Mouse (Mus musculus) cerebellum, adult (tissue): ENCODE data around the gene Ppp6r2.

Source experiments
- ATAC-seq: cut with Nextera tagmentation; 2 replicates; pipeline ENCODE4 v1.9.2; 2017; ENCODE audit warnings: mild to moderate bottlenecking, moderate library complexity, mixed read lengths; ENCODE audit not compliant: insufficient number of reproducible peaks, low FRiP score, low TSS enrichment

The Ppp6r2 gene

DNA sequence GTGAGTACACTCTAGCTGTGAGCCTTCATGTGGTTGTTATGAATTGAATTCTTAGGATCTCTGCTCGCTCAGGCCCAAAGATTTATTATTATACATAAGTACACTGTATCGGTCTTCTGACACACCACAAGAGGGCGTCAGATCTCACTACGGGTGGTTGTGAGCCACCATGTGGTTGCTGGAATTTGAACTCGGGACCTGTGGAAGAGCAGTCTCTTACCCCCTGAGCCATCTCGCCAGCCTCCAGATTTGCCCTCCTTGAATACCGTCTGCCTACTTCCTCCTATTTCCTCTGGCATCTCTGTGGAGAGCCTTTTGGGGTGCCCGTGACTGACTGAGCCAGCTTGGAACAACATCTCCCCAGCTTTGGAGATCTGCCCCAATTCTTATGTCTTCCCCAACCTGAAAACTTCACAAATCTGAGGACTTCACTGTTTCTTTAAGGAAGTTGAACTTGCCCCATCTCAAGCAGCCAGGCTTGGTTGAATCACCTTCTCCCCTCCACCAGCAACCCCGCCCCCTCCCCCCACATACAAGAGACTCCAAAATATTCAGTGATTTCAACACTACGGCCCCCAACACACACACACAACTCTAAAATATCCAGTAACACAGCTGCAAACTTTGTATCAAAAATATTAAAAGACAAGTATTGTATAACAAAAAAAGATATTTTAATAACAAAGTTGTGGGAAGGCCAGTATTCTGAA lies 29.6 kb upstream of the Ppp6r2 start:
- ATAC-seq, result no peak

DNA sequence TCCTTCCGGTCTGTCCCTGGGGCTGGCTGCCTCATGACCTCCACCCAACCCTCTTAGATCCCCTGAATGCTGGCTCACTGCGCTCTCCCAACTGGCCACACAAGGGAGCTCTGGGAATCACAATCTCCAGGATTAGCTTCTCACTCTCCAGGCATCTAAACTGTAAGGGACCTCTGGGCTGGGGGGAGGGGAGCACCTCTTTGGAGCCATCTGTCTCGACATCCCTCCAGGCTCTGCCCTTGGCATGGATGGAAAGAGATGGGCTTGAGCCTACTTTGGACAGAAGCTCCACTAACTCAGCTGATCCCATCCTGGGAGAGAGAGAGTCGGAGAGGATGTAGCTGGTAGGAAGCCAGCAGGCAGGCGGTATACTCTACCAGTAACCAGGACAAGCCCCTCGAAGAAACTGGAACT lies 29.0 kb upstream of the Ppp6r2 start:
- ATAC-seq, result no peak

DNA sequence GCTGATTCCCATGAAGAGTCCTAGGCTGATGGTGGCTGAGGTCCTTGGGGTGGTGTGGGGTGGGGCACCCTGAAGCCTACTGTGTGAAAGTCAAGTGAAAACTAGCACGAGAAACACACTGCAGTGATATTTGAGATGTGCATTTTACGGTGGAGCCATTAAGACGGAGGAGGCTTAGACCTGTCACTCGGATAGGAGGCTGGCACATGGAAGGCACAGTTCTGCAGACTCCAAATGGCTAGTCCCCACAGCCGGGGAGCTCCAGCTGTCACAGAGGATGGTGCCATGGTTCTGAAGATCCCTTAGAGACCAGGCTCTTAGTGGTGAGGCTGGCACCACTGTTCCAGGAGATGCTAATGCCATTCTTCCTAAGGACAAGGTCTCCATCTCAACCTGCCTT lies 28.5 kb upstream of the Ppp6r2 start:
- ATAC-seq, result no peak

DNA sequence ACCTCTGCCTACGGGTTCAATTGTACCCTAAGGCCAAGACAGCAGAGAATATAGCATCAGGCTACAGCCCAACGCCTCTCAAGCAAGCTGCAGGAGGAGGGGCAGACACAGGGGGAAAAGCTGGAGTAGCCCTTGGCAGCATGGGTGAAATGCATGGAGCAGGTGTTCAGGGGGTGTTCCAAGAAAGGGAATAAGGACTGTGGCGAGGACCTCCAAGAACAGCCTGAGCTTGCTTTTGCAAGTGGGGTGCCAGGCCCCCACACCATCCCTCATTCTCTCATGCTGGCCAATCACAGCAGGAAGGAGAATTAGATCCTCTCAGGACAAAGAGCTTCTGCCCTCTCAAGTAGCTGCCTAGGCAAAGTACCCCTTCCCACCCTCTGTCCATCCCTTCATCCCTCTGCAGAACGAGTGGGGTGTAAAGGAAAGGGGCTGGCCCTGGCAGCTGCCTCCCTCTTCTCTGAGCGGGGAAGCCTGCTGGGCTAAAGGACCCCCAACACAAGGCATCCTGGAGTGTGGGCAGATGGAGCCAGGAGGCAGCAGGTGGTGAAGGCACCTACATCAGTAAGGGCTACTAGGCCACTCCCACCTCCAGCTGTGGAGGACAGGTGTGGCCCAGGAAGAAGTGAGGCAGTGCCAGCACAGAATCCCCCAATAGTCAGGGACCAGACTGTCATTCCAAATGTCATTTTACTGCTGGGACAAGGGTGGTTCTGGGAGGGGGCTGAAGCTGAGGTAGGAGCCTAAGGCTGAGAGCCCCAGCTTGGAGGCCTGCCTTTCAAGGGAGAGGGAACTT lies 27.0 kb upstream of the Ppp6r2 start:
- no peak for ATAC-seq

DNA sequence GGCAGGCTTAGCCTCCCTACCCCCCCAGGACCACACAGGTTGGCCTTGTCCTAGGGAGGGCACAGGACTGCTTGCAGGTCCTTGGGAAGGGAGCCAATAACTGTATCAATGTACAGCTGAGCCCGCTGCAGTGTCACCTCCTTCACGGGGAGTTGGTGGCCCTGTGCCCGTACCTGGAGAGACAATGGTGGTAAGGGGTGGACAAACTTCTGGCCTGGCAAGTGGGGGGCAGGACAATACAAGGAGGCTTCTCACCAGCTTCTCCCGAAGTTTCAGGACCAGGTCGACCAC lies 26.5 kb upstream of the Ppp6r2 start:
- ATAC-seq, result no peak

DNA sequence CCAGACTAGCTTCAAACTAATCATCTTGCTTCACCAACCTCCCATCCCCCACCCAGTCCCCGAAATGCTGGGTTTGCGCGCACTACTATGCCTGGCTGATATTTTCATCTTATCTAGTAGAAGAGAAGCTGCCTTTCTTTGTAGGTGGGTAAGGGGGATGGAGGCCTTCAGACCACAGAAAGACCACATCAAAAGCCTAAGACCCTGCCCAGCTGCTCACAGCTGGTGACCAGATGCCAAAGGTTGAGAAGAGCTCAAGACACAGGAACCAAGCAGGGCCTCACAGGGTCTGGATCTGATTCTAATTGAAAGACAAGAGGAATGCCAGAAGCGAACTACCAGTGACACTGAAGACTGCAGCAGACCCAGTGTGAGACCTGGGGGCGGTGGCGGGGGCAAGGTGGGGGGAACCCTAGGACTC lies 16.1 kb upstream of the Ppp6r2 start:
- no peak for ATAC-seq

DNA sequence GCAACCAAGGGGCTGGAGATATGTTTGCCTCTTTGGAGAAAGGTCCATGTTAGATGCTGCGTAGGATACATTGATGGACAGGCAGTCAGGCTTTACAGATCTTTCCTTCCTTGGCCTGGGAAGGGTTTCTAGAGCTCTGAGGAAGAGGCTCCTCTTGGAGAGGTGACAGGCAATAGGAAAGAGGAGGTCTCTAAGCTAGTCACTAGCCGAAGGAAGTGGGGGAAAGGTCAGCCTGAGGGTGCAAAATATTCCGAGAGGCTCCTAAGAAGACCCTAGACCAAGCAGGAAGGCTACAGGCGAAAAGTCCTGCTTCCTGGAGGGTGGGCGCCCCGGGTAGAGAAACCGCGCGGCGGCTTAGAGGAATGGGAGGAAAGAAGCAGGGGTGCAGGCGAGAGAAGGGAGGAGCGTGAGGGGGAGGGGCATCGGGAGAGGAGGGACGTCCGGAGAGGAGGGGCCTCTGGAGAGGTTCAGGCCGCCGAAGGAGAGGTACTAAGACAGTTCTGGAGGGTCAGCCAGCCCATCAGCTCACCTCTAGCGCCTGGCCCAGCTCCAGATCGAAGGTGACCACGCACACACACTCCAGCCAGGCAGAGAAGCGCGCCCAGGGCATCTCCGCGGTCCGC lies 15.6 kb upstream of the Ppp6r2 start:
- peak; percentile 84 for ATAC-seq

DNA sequence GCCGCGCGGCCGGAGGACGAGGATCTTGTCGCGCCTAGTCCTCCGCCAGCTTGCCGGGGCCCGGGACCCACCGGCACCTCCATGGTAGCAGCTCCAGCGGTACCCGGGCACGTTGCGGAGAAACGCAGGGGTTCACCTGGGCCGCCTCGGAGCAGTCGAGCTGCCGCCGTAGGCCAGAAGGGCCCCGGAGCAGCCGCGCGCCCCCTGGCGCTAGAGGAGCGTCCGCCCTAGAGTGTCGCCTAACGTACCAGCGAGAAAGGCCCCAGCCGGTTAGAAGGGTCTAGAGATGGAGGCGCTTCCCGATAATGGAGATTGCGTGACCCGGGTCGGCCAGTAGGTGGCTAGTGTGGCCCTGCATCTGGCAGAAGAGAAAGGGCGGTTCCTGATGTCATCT lies 15.0 kb upstream of the Ppp6r2 start, which contains the start of gene Dennd6b:
Dennd6b (minus strand) TSS at position 184 of the 394 bp plus-strand sequence.
- ATAC-seq, result peak; percentile 95

DNA sequence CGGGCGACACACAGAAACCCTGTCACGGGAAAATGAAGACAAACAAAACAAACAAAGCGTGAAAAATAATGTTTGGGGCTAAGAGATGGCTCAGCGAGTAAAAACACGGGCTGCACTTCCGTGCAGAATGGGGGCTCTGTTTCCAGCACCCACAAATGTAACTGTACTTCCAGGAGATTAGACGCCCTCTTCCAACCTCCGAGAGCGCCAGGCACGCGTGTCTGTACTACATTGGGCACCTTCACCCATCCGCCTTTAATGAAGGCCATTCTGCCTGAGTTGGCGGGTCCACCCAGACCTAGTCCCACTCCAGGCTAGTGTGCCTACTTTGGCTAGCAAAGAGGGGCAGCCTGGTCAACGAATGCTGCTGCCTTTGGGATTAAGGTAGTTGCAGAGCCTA lies 14.3 kb upstream of the Ppp6r2 start:
- no peak for ATAC-seq

DNA sequence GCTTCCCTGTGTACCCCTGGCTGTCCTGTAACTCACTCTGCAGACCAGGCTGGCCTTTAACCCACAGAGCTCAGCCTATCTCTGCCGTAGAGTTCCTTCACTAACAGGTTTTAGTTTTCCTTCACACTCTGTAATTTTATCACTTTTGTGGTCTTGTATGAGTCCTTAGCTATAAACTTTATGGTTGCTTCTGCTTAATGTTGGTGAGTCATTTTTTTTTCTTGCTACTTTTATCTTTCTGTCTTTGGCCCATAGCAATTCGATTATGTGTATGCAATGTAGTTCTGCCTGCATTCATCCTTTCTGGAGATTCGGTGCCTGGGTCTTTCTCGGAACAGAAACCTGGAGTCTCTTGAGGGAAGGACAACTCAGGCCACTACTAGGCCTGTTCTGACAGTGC lies 3.9 kb upstream of the Ppp6r2 start:
- ATAC-seq, result no peak

DNA sequence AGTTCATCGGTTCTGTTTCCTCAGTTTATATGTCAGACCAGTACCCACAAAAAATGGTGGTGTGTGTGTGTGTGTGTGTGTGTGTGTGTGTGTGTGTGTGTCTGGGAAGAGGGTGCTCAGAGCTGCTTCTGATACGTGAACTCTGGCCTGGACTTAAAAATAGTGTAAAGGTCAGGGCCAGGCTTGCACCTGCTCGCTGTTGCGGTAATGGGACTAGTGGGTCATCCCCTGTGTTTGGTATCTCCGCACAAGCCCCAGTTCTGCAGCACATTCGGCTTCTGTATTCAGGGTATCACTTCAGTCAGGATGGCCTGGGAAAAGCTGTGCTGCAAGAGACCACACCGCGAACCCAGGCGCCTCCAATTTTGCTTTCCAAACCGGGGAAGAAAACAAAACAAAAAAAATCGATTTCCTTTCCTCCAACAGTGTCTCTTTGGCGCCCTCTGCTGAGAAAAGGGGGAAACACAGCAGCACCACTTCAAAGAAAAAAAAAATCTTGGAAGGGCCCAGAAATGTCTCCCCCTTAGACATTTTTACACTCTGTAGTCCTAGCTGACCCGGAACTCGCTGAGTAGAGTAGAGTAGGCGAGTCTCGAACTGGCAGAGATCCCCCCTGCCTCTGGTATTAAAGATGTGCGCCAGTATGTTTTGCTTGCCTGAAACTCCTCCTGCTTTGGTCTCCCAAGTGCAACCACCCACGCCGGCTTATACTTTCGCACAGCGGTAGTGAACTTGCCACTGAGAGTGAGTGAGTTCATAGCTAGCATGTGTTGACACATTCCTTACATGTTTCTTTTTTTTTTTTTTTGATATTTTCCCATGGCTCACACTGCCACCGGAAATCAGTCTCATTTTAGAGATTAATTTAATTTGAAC lies 1.2 kb upstream of the Ppp6r2 start:
- ATAC-seq, result no peak

DNA sequence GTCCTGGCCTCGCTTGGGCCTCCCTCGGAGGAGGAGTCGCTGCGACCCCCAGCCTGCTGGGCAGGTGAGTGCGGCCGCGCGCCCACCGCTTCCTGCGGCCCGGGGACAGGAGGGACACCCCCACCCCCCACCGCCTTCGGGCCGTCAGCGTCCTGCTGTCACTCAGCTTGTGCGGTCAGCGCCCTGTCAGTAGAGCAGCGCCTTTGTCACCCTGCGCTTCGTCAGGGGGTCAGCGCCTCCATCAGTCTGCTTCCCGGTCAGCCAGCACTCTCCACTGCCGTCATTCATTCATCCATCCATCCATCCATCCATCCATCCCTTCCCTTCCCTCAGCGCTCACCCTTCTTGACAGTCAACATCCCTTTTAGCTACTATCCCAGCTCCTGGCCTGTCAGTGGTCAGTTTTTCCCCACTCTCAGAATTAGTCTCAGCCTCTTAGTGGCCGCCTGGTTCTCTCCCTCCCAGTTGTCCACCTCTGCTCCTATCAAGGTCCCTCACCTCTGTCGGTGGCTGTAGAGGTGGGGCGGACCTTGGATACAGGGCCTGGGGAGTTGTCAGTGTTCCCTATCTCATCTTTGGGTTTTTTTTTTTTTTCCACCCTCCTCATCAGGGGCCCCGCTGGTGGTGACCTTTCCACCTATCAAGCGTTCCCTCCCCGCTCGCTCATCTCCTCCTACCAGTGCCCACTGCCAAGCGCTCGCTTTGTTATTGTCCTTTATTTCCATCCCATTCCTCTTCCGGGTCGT lies 536 bp downstream of the Ppp6r2 start:
- ATAC-seq, result peak; percentile 27

DNA sequence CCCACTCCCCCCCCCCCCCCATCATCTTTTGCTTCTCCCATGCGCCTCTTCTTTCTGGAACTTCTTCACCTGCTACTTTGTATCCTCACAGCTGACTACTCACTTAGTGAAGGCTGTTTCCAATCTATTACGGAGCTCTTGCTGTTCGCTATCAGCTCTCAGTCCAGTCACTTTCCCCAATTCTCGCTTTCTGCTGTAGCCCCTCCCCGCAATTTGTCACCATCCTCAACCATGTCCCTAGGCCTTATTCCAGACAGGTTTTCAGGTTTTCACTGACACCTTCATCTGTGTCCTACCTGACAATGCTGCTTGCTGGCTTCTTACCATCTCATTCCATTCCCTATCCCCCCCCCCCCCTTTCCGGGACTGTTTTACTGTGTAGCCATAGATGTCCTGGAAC lies 1.1 kb downstream of the Ppp6r2 start:
- ATAC-seq, result no peak

DNA sequence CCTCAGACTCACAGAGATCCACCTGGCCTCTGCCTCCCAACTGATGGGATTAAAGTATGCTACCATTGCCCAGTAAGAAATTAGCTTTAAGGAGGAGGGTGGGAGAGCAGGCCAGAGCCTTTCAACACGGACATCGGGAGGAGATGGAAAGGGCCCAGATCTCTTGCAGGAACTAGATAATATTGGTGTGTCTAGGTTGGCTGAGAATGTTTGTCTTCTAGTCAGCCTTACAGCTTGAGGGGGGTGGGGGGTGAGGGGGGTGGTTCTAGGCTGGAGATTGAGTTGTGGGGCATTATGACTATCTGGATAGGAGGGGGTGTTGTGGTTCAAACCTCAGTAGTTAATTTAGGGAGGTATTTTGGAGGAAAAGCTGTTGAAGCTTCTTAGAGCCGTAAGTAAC lies 2.2 kb downstream of the Ppp6r2 start:
- no peak for ATAC-seq

DNA sequence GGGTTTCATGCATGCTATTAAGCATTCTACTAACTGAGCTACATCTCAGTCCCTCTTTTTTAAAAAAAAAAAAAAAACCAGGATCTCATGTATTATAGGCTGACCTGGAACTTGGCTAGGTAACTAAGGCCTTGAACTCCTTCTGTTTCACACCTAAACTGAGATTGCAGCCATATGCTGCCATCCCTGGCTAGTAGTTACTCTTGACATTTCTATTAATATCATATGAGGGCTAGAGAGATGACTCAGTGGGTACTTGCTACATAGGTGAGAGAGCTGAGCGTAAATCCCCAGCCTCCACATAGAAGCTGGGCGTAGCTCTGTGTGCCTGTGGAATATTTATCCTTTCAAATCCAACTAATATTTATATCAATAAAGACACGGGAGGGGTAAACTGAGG lies 3.6 kb downstream of the Ppp6r2 start:
- ATAC-seq, result 0 out of 2 replicates have a peak, but pooled peaks have one; percentile 13

DNA sequence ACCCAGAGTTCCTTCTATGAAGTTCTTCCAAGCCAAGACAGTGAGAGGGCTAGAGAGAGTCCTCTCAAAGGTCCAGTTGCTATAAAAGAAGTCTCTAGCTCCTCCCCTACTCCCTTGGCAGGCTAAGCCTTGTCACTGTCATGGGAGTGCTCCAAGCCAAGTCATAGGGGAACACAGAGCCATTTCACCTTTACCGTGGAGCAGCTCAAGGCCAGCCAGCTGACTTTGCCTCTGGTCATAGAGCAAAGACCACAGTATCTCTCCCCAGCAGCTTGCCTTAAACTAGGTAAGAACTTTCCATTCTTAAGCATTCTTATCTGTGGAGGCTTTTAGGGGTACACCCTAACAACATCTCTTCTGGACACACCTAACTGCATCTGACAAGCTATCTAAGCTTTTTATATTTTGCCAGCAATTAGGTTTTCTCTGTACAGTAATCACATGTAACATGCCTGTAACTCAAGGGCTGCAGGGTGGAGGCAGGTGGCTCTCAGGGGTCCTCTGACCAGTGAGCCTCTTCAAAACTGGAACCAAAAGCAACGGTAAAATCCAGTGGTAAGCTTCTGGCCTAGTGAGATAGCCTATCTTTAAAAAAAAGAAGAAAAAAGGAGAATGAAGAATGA lies 4.4 kb downstream of the Ppp6r2 start:
- no peak for ATAC-seq

DNA sequence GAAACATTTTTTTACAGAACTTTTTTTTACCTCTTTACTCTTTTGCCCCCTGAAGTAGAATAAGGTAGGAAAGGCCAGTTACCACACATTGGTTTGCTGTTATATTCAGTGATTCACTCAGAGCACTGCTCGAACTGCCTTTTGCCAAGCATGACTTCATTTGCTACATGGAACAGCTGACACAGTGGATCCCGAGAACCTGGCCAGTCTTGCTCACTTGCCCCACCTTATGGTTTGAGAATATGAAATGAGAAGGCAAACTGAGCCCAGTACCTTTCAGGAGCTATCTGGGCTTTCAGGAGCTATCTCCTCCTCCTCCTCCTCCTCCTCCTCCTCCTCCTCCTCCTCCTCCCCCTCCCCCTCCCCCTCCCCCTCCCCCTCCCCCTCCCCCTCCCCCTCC lies 22.2 kb downstream of the Ppp6r2 start:
- ATAC-seq, result peak; percentile 84

DNA sequence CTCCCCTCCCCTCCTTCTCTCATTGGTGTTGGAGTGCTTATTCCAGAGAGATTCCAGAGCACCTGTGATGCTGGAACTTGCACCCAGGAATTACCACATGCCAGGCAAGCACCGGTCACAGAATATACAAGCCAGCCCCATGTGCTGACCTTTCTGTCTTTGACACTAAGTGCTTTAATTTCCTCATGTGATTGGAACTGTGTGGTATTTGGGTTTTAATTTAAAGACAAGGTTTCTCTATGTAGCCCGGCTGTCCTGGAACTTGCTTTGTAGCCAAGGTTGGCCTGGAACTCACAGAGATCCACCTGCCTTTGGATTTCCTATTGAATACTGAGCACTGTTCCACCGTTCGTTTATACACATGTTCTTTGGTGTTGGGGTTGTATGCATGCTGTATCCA lies 22.7 kb downstream of the Ppp6r2 start:
- ATAC-seq, result no peak

DNA sequence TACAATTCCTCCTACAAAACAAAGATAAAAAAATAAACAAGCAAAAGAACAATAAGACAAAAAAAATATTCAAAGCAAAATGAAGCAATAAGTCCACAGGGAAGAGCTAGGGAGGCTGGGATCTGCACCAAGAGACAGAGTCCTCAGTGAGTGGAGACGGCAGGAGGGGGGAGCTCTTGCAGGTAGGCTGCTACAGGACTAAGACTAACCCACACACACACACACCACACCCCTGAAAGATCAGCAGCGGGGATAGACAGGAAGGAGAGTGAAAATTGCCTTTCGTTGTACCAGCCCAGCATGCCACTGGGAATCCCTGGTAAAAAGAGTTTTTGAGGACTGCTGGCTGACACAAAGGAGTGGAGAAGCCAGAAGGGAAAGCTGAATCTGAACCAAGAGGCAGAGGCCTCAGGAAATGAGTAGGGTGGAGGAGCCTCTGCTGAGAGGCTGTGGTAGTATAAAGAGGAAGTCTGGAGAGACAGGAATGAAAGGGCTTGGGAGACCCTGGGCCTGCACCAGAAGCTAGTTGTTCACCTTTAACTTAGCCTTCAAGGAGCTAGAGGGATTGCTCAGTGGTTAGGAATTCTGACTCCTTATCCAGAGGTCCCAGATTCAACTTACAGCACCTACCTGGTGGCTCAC lies 28.5 kb downstream of the Ppp6r2 start:
- ATAC-seq, result no peak
